ENCODE assay signal across 22 mouse cellular contexts in genomic region chr7:37734576-37734975, GRCm38 (mm10). TPM values are rescaled to one million over a fixed set of nuclear protein-coding genes. Genes with fewer than 3 reads are reported as not detected.
A peak's percentile ranks its signal among the peaks of the same experiment; 100 is the strongest.
DNase-seq lines count a peak whose midpoint lies in the region; ATAC-seq and TF ChIP-seq lines count a peak whose summit lies in the region.
"Had no signal": no experiment of that assay in that cellular context is flagged by ENCODE, and none has a peak within 500 bp of the region (broad histone marks: within the 10 kb centered on the region; RNA-seq: fewer than 3 reads in every experiment).

No protein-coding gene starts in this region.

- no peak for DNase-seq in hindbrain, embryonic 11.5 days (ENCODE audit: low spot score)
- DNase-seq in midbrain, embryonic 10.5 days (ENCODE audit: low spot score) = peak; percentile 6
- peak; percentile 70 for DNase-seq in Muller cell, postnatal 12 days (ENCODE audit: inconsistent ontology term)
- DNase-seq in brain, embryonic 14.5 days (ENCODE audit: low read depth) = peak; percentile 66
- no peak for DNase-seq in left cerebral cortex, postnatal 36 days (ENCODE audit: low spot score in 2 of 2)
- DNase-seq: adrenal gland, adult 8-10 months; adrenal gland, postnatal 36 days; cerebellum, adult 11 months; cerebellum, adult 8-10 months; cerebellum, postnatal 14 days; embryo, embryonic 11 days; forebrain, postnatal 0 days; gastrocnemius, adult 2 months; gastrocnemius, postnatal 25 days had no signal

- no peaks in the 10 kb centered on the region for H3K9me3 ChIP-seq in hindbrain, embryonic 12.5 days (replicated peaks)
- no peaks in the 10 kb centered on the region for H3K9me3 ChIP-seq in hindbrain, embryonic 11.5 days (ENCODE audit: control insufficient read depth, low read length)
- H3K9me3 ChIP-seq in midbrain, embryonic 10.5 days (replicated peaks) = no peaks in the 10 kb centered on the region
- H3K9me3 ChIP-seq in midbrain, embryonic 15.5 days = no peaks in the 10 kb centered on the region
- H3K9me3 ChIP-seq: embryonic facial prominence, embryonic 12.5 days; heart, embryonic 12.5 days; hindbrain, embryonic 10.5 days had no signal

- WGBS in hindbrain, embryonic 12.5 days = 46% methylated on average over 6 of the region's 6 CpGs
- 55% methylated on average over 6 of the region's 6 CpGs for WGBS in hindbrain, embryonic 11.5 days
- 68% methylated on average over 6 of the region's 6 CpGs for WGBS in midbrain, embryonic 10.5 days
- WGBS in midbrain, embryonic 15.5 days = 31% methylated on average over 6 of the region's 6 CpGs

- no peak overlapping the region for H3K4me2 ChIP-seq in hindbrain, embryonic 12.5 days (replicated peaks)
- H3K4me2 ChIP-seq in hindbrain, embryonic 11.5 days (replicated peaks; ENCODE audit: low read depth, low read length) = no peak overlapping the region
- no peak overlapping the region for H3K4me2 ChIP-seq in midbrain, embryonic 15.5 days
- H3K4me2 ChIP-seq: embryonic facial prominence, embryonic 12.5 days; heart, embryonic 12.5 days had no signal

- H3K9ac ChIP-seq in hindbrain, embryonic 12.5 days = no peak overlapping the region
- H3K9ac ChIP-seq in hindbrain, embryonic 11.5 days (ENCODE audit: low read depth, low read length) = no peak overlapping the region
- no peak overlapping the region for H3K9ac ChIP-seq in midbrain, embryonic 15.5 days
- H3K9ac ChIP-seq: embryonic facial prominence, embryonic 12.5 days; forebrain, postnatal 0 days; heart, embryonic 12.5 days had no signal

- intact Hi-C loops in left cerebral cortex, postnatal 36 days (cut with DNase I) = no loop called here

- H3K4me3 ChIP-seq in hindbrain, embryonic 12.5 days = no peak overlapping the region
- no peak overlapping the region for H3K4me3 ChIP-seq in hindbrain, embryonic 11.5 days (ENCODE audit: low read depth, low read length)
- no peak overlapping the region for H3K4me3 ChIP-seq in midbrain, embryonic 10.5 days
- H3K4me3 ChIP-seq in midbrain, embryonic 15.5 days = no peak overlapping the region
- H3K4me3 ChIP-seq: embryonic facial prominence, embryonic 12.5 days; gastrocnemius, adult 2 months; heart, embryonic 12.5 days; hindbrain, embryonic 10.5 days had no signal

- H3K4me1 ChIP-seq in hindbrain, embryonic 12.5 days = peaks cover 53% of the 10 kb centered on the region
- H3K4me1 ChIP-seq in hindbrain, embryonic 11.5 days (replicated peaks; ENCODE audit: control insufficient read depth, insufficient read depth, low read length) = peaks cover 12% of the 10 kb centered on the region
- peaks cover 66% of the 10 kb centered on the region for H3K4me1 ChIP-seq in midbrain, embryonic 10.5 days
- peaks cover 21% of the 10 kb centered on the region for H3K4me1 ChIP-seq in midbrain, embryonic 15.5 days

- peak overlapping the region; percentile 44 for H3K27ac ChIP-seq in hindbrain, embryonic 12.5 days
- no peak overlapping the region for H3K27ac ChIP-seq in hindbrain, embryonic 11.5 days (ENCODE audit: low read depth, low read length)
- no peak overlapping the region for H3K27ac ChIP-seq in midbrain, embryonic 10.5 days (replicated peaks)
- H3K27ac ChIP-seq in midbrain, embryonic 15.5 days = no peak overlapping the region
- H3K27ac ChIP-seq: embryonic facial prominence, embryonic 12.5 days; gastrocnemius, adult 2 months had no signal

- no peaks in the 10 kb centered on the region for H3K36me3 ChIP-seq in hindbrain, embryonic 12.5 days
- H3K36me3 ChIP-seq in hindbrain, embryonic 11.5 days (ENCODE audit: control insufficient read depth, insufficient read depth, low read length) = no peaks in the 10 kb centered on the region
- H3K36me3 ChIP-seq in midbrain, embryonic 10.5 days = no peaks in the 10 kb centered on the region
- no peaks in the 10 kb centered on the region for H3K36me3 ChIP-seq in midbrain, embryonic 15.5 days (replicated peaks)
- H3K36me3 ChIP-seq: embryonic facial prominence, embryonic 12.5 days; heart, embryonic 12.5 days; hindbrain, embryonic 10.5 days had no signal

- H3K27me3 ChIP-seq in hindbrain, embryonic 12.5 days = no peaks in the 10 kb centered on the region; the same call in 1 of the 2 replicates
- no peaks in the 10 kb centered on the region for H3K27me3 ChIP-seq in hindbrain, embryonic 11.5 days (ENCODE audit: control insufficient read depth, insufficient read depth, low read length)
- no peaks in the 10 kb centered on the region for H3K27me3 ChIP-seq in midbrain, embryonic 10.5 days (ENCODE audit: low read depth, poor library complexity, severe bottlenecking)
- H3K27me3 ChIP-seq in midbrain, embryonic 15.5 days (replicated peaks) = no peaks in the 10 kb centered on the region

- TF ChIP-seq POLR2A in brain, embryonic 14.5 days (IDR thresholded peaks at IDR 0.05; ENCODE audit: borderline replicate concordance, extremely low read depth, insufficient read depth, insufficient read length, poor library complexity, severe bottlenecking) = no peak

- no peak for TF ChIP-seq CTCF in brain, embryonic 14.5 days (IDR thresholded peaks at IDR 0.05; ENCODE audit: borderline replicate concordance, extremely low read depth, insufficient read depth, insufficient read length)

- ATAC-seq in hindbrain, embryonic 12.5 days (ENCODE audit: low FRiP score) = no peak
- no peak for ATAC-seq in hindbrain, embryonic 11.5 days (ENCODE audit: low FRiP score)
- ATAC-seq in midbrain, embryonic 15.5 days (replicated peaks) = no peak
- ATAC-seq: forebrain, postnatal 0 days; inflammation-experienced regulatory T-cells, adult 6 months; intestine, postnatal 0 days had no signal

RNA-seq across cellular contexts. Expression of gene Zfp536, which starts 38.9 kb away (rescaled TPM):
- 45.1 and 49.1 TPM in 2 replicates for polyA plus RNA-seq in hindbrain, embryonic 12.5 days (2016; fragmentation: Nextera tagmentation; extraction: Ambion mirVana)
- 27.0 and 34.2 TPM in 2 replicates for polyA plus RNA-seq in hindbrain, embryonic 11.5 days (2014; fragmentation: Nextera tagmentation; extraction: Ambion mirVana)
- polyA plus RNA-seq in midbrain, embryonic 10.5 days (2016; fragmentation: Nextera tagmentation; extraction: Ambion mirVana) = 31.0 and 40.3 TPM in 2 replicates
- 36.5 and 36.7 TPM in 2 replicates for polyA plus RNA-seq in midbrain, embryonic 15.5 days (2015; fragmentation: Nextera tagmentation; extraction: Ambion mirVana)
- polyA plus RNA-seq in brain, embryonic 14.5 days (2012; rRNA removed) = 21.2 and 30.4 TPM in 2 replicates
- 10 to 100 TPM; 30.4 to 46.5 TPM for total RNA-seq in left cerebral cortex, postnatal 36 days (2021)
- total RNA-seq: common myeloid progenitor, adult 5-6 weeks had no signal

Comparison
In these comparisons a context has a peak if more than half of its experiments do, and no peak if none do; other contexts are left out.
1. DNase-seq: peak in midbrain, embryonic 10.5 days (single experiment), Muller cell, postnatal 12 days (single experiment) and brain, embryonic 14.5 days (single experiment); none in hindbrain, embryonic 11.5 days (single experiment) and left cerebral cortex, postnatal 36 days (0 of 2).